In genomic region chr3:85417663-85418062, GRCm38 (mm10) we compare ENCODE assay signal across 19 mouse cellular contexts.
"Had no signal": no experiment of that assay in that cellular context is flagged by ENCODE, and none has a peak within 500 bp of the region (broad histone marks: within the 10 kb centered on the region; RNA-seq: fewer than 3 reads in every experiment).

No protein-coding gene starts in this region.

- H3K36me3 ChIP-seq: liver, embryonic 12.5 days; lung, embryonic 15.5 days; midbrain, embryonic 10.5 days; midbrain, embryonic 12.5 days; neural tube, embryonic 13.5 days; neural tube, embryonic 15.5 days had no signal

- ATAC-seq: liver, embryonic 12.5 days; midbrain, embryonic 16.5 days had no signal

- DNase-seq: lung, postnatal 10 days; midbrain, embryonic 14.5 days; retina, postnatal 1 day; right cerebral cortex, adult 18-20 months; right cerebral cortex, postnatal 25 days; right cerebral cortex, postnatal 4 days; spleen, adult 18-20 months; thymus, adult 2 months; thymus, postnatal 25 days; thymus, postnatal 4 days had no signal

- H3K9ac ChIP-seq: liver, embryonic 12.5 days; liver, embryonic 14.5 days; lung, embryonic 15.5 days; midbrain, embryonic 12.5 days; neural tube, embryonic 13.5 days; neural tube, embryonic 15.5 days had no signal

- H3K4me1 ChIP-seq: liver, embryonic 12.5 days; lung, embryonic 15.5 days; midbrain, embryonic 12.5 days; neural tube, embryonic 13.5 days; neural tube, embryonic 15.5 days had no signal

- H3K4me2 ChIP-seq: liver, embryonic 12.5 days; lung, embryonic 15.5 days; midbrain, embryonic 12.5 days; neural tube, embryonic 13.5 days; neural tube, embryonic 15.5 days had no signal

- H3K27me3 ChIP-seq: liver, embryonic 12.5 days; lung, embryonic 15.5 days; midbrain, embryonic 12.5 days; neural tube, embryonic 13.5 days; neural tube, embryonic 15.5 days had no signal

- H3K9me3 ChIP-seq: liver, embryonic 12.5 days; lung, embryonic 15.5 days; midbrain, embryonic 10.5 days; midbrain, embryonic 12.5 days; neural tube, embryonic 13.5 days; neural tube, embryonic 15.5 days had no signal

- H3K27ac ChIP-seq: liver, embryonic 12.5 days; liver, embryonic 14.5 days; lung, embryonic 15.5 days; midbrain, embryonic 10.5 days; midbrain, embryonic 12.5 days; neural tube, embryonic 13.5 days; neural tube, embryonic 15.5 days had no signal

- H3K4me3 ChIP-seq: liver, embryonic 12.5 days; lung, embryonic 15.5 days; midbrain, embryonic 10.5 days; midbrain, embryonic 12.5 days; myocyte; neural tube, embryonic 13.5 days; neural tube, embryonic 15.5 days had no signal
